Mouse (Mus musculus) midbrain, embryonic 13.5 days (tissue): ENCODE measurements around the gene Cep350. TPM values are rescaled to one million over a fixed set of nuclear protein-coding genes. Genes with fewer than 3 reads are reported as not detected.

ENCODE experiments used
- ATAC-seq: fragments of 200-750 bp; cut with Nextera tagmentation; 2 replicates; pipeline ENCODE4 v1.8.0; 2017; ENCODE audit warnings: mild to moderate bottlenecking, moderate TSS enrichment, moderate library complexity
- H3K27ac ChIP-seq: fragments of 300-500 bp; sonication (generic); 2 replicates; pipeline ENCODE4 v1.5.1; 2015; ENCODE audit warnings: inconsistent platforms, mild to moderate bottlenecking, moderate library complexity
- H3K27me3 ChIP-seq: fragments of 300-500 bp; sonication (generic); 2 replicates; pipeline ENCODE4 v1.6.1; 2015; ENCODE audit warnings: mild to moderate bottlenecking, inconsistent platforms
- H3K36me3 ChIP-seq: fragments of 300-500 bp; sonication (generic); 2 replicates; pipeline ENCODE4 v1.6.1; 2015; ENCODE audit warnings: mild to moderate bottlenecking, inconsistent platforms
- H3K4me1 ChIP-seq: fragments of 300-500 bp; sonication (generic); replicated peaks from 2 replicates; pipeline ENCODE4 v1.6.1; 2015; ENCODE audit warnings: inconsistent platforms
- H3K4me2 ChIP-seq: fragments of 300-500 bp; sonication (generic); replicated peaks from 2 replicates; pipeline ENCODE4 v1.6.1; 2015; ENCODE audit warnings: moderate library complexity, mild to moderate bottlenecking, inconsistent platforms
- H3K4me3 ChIP-seq: fragments of 300-500 bp; sonication (generic); replicated peaks from 2 replicates; pipeline ENCODE4 v1.5.1; 2015; ENCODE audit warnings: mild to moderate bottlenecking, inconsistent platforms
- H3K9ac ChIP-seq: fragments of 300-500 bp; sonication (generic); replicated peaks from 2 replicates; pipeline ENCODE4 v1.6.1; 2015; ENCODE audit warnings: mild to moderate bottlenecking, inconsistent platforms
- H3K9me3 ChIP-seq: fragments of 300-500 bp; sonication (generic); 2 replicates; pipeline ENCODE4 v1.6.1; 2016; ENCODE audit warnings: mild to moderate bottlenecking, inconsistent platforms
- WGBS: fragments of 180-500 bp; shearing (Covaris S2); methylation state at CpG from one replicate; pipeline ENCODE4 v1.1.7; 2015; 5-methylcytosine and 5-hydroxymethylcytosine counted together
- polyA plus RNA-seq: library from polyadenylated mRNA; unstranded; fragments of >200 nt; fragmentation: Nextera tagmentation; extraction: Ambion mirVana; gene quantifications from 2 replicates; pipeline ENCODE4 v1.2.1, GENCODE M21; 2015

Cep350 gene
- polyA plus RNA-seq, 1 experiment from 2014 or later = 11.2 TPM

GRCm38 (mm10) chr1:155825940-155826716 is 146.9 kb downstream of the Cep350 start:
- no peak overlapping the region for H3K27ac ChIP-seq
- H3K4me3 ChIP-seq = no peak overlapping the region
- no peaks in the 10 kb centered on the region for H3K4me1 ChIP-seq
- H3K9ac ChIP-seq = no peak overlapping the region
- no peaks in the 10 kb centered on the region for H3K27me3 ChIP-seq
- no peak overlapping the region for H3K4me2 ChIP-seq
- WGBS = 92% methylated on average over 4 of the region's 4 CpGs
- no peaks in the 10 kb centered on the region for H3K9me3 ChIP-seq
- no peak for ATAC-seq
- H3K36me3 ChIP-seq = no peaks in the 10 kb centered on the region

GRCm38 (mm10) chr1:155820646-155821045 is 152.4 kb downstream of the Cep350 start:
- H3K36me3 ChIP-seq = no peaks in the 10 kb centered on the region
- no peak for ATAC-seq
- 0 out of 2 replicates have a peak, but pooled peaks cover under 1% of the 10 kb centered on the region for H3K27me3 ChIP-seq
- WGBS = 86% methylated on average over 5 of the region's 5 CpGs
- H3K9ac ChIP-seq = no peak overlapping the region
- no peak overlapping the region for H3K4me2 ChIP-seq
- no peak overlapping the region for H3K4me3 ChIP-seq
- H3K4me1 ChIP-seq = no peaks in the 10 kb centered on the region
- no peak overlapping the region for H3K27ac ChIP-seq
- no peaks in the 10 kb centered on the region for H3K9me3 ChIP-seq

GRCm38 (mm10) chr1:155816167-155816566 is 156.9 kb downstream of the Cep350 start:
- no peak overlapping the region for H3K4me3 ChIP-seq
- ATAC-seq = no peak
- H3K4me1 ChIP-seq = peaks cover 14% of the 10 kb centered on the region
- no peak overlapping the region for H3K9ac ChIP-seq
- H3K27ac ChIP-seq = no peak overlapping the region
- whole genome bisulfite sequencing = 68% methylated on average over 2 of the region's 2 CpGs
- no peaks in the 10 kb centered on the region for H3K36me3 ChIP-seq
- H3K27me3 ChIP-seq = peaks cover 15% of the 10 kb centered on the region
- H3K9me3 ChIP-seq = no peaks in the 10 kb centered on the region
- H3K4me2 ChIP-seq = no peak overlapping the region

GRCm38 (mm10) chr1:155812581-155813499 is 160.2 kb downstream of the Cep350 start, which contains the start of gene Qsox1:
Qsox1 (minus strand) TSS chr1:155812889.
- WGBS = 1% methylated on average over 67 of the region's 67 CpGs
- Histone ChIP-seq H3K4me3 (peak within 1 kb of the TSS; percentile 80), H3K27ac (peak within 1 kb of the TSS; percentile 55; the same call in 1 of the 2 replicates), H3K9ac (peak within 1 kb of the TSS; percentile 75), H3K27me3 (peaks cover 15% of the 10 kb centered on the region), H3K4me1 (peaks cover 29% of the 10 kb centered on the region), H3K4me2 (peak within 1 kb of the TSS; percentile 74), H3K36me3 (no peaks in the 10 kb centered on the region), H3K9me3 (no peaks in the 10 kb centered on the region)
- peak; percentile 96 for ATAC-seq

- H3K27ac ChIP-seq = peak overlapping the region; percentile 55; the same call in 1 of the 2 replicates
- H3K4me2 ChIP-seq = peak overlapping the region; percentile 74
- H3K9ac ChIP-seq = peak overlapping the region; percentile 75
- peaks cover 29% of the 10 kb centered on the region for H3K4me1 ChIP-seq
- H3K9me3 ChIP-seq = no peaks in the 10 kb centered on the region
- peak overlapping the region; percentile 80 for H3K4me3 ChIP-seq
- H3K27me3 ChIP-seq = peaks cover 15% of the 10 kb centered on the region
- WGBS = 4% methylated on average over 22 of the region's 22 CpGs
- no peaks in the 10 kb centered on the region for H3K36me3 ChIP-seq
- ATAC-seq = peak; percentile 0; the same call in 1 of the 2 replicates
Observed at GRCm38 (mm10) chr1:155811995-155812580, 161.0 kb downstream of the Cep350 start.

- no peak for ATAC-seq
- Histone ChIP-seq H3K9ac (no peak overlapping the region), H3K4me1 (peaks cover 29% of the 10 kb centered on the region), H3K27ac (no peak overlapping the region), H3K4me2 (peak overlapping the region; percentile 22; the same call in 1 of the 2 replicates), H3K9me3 (no peaks in the 10 kb centered on the region), H3K36me3 (no peaks in the 10 kb centered on the region), H3K4me3 (no peak overlapping the region), H3K27me3 (peaks cover 14% of the 10 kb centered on the region)
- 57% methylated on average over 7 of the region's 7 CpGs for WGBS
Observed at GRCm38 (mm10) chr1:155810616-155811015, 162.4 kb downstream of the Cep350 start.

- Histone ChIP-seq H3K4me2 (peak overlapping the region; percentile 11; the same call in 1 of the 2 replicates), H3K9me3 (no peaks in the 10 kb centered on the region), H3K4me3 (no peak overlapping the region), H3K27ac (no peak overlapping the region), H3K4me1 (peaks cover 29% of the 10 kb centered on the region), H3K27me3 (peaks cover 10% of the 10 kb centered on the region), H3K9ac (no peak overlapping the region), H3K36me3 (no peaks in the 10 kb centered on the region)
- 75% methylated on average over 10 of the region's 10 CpGs for WGBS
- ATAC-seq = no peak
Observed at GRCm38 (mm10) chr1:155809706-155810442, 163.2 kb downstream of the Cep350 start.

- H3K4me3 ChIP-seq = no peak overlapping the region
- H3K27me3 ChIP-seq = no peaks in the 10 kb centered on the region
- H3K27ac ChIP-seq = no peak overlapping the region
- peaks cover 28% of the 10 kb centered on the region for H3K4me1 ChIP-seq
- ATAC-seq = no peak
- peaks cover 4% of the 10 kb centered on the region; the same call in 1 of the 2 replicates for H3K36me3 ChIP-seq
- no peak overlapping the region for H3K4me2 ChIP-seq
- no peaks in the 10 kb centered on the region for H3K9me3 ChIP-seq
- WGBS = 97% methylated on average over 4 of the region's 4 CpGs
- H3K9ac ChIP-seq = no peak overlapping the region
Observed at GRCm38 (mm10) chr1:155808261-155808660, 164.8 kb downstream of the Cep350 start.

GRCm38 (mm10) chr1:155805607-155806006 is 167.4 kb downstream of the Cep350 start:
- H3K4me3 ChIP-seq = no peak overlapping the region
- peaks cover 19% of the 10 kb centered on the region for H3K36me3 ChIP-seq
- H3K9me3 ChIP-seq = no peaks in the 10 kb centered on the region
- ATAC-seq = no peak
- no peaks in the 10 kb centered on the region for H3K27me3 ChIP-seq
- H3K9ac ChIP-seq = no peak overlapping the region
- 94% methylated on average over 9 of the region's 9 CpGs for WGBS
- H3K4me1 ChIP-seq = peaks cover 11% of the 10 kb centered on the region
- H3K27ac ChIP-seq = no peak overlapping the region
- H3K4me2 ChIP-seq = no peak overlapping the region

GRCm38 (mm10) chr1:155801014-155801991 is 171.8 kb downstream of the Cep350 start:
- no peak for ATAC-seq
- H3K27ac ChIP-seq = no peak overlapping the region
- WGBS = 91% methylated on average over 11 of the region's 11 CpGs

More at GRCm38 (mm10) chr1:155801014-155801991, 171.8 kb downstream of the Cep350 start:
- no peaks in the 10 kb centered on the region for H3K4me1 ChIP-seq
- no peaks in the 10 kb centered on the region for H3K27me3 ChIP-seq
- H3K9me3 ChIP-seq = no peaks in the 10 kb centered on the region
- no peak overlapping the region for H3K4me3 ChIP-seq
- H3K4me2 ChIP-seq = no peak overlapping the region
- peaks cover 22% of the 10 kb centered on the region for H3K36me3 ChIP-seq
- H3K9ac ChIP-seq = no peak overlapping the region
